Mouse (Mus musculus) forebrain, embryonic 14.5 days (tissue): Measurements from ENCODE around the gene Nfe2l2. TPM values are rescaled to one million over a fixed set of nuclear protein-coding genes. Genes with fewer than 3 reads are reported as not detected.

Experiments used
- microRNA-seq: library from miRNA; unstranded; fragments of <30 nt; microRNA quantifications from one replicate; pipeline ENCODE4, GENCODE M21; 2016
- polyA plus RNA-seq: library from polyadenylated mRNA; unstranded; fragments of >200 nt; fragmentation: Nextera tagmentation; extraction: Ambion mirVana; gene quantifications from 2 replicates; pipeline ENCODE4 v1.2.1, GENCODE M21; 2014

The Nfe2l2 gene
- polyA plus RNA-seq, 1 experiment from 2014 or later = 17.9 TPM

Small RNAs within 50 kb of the gene (microRNA-seq; reads per million reads assigned to microRNA genes)
- not detected for gene Gm24574

Other genes starting within 250 kb of the Nfe2l2 start
- gene Hnrnpa3, start 45.4 kb downstream of the Nfe2l2 start, polyA plus RNA-seq = 182 and 209 TPM in 2 replicates
- gene Agps, start 127.5 kb upstream of the Nfe2l2 start, polyA plus RNA-seq = 18.5 and 21.0 TPM in 2 replicates
- 20.8 and 21.6 TPM in 2 replicates for gene Ttc30b, start 233.9 kb upstream of the Nfe2l2 start, polyA plus RNA-seq